Mouse (Mus musculus): ENCODE data around the gene Acot8.

- no peak for TF ChIP-seq CTCF (IDR thresholded peaks at IDR 0.05; ENCODE audit: low read depth)
- TF ChIP-seq EP300 (optimal IDR thresholded peaks at IDR 0.05), result no peak
Measured at GRCm38 (mm10) chr2:164748191-164748590, 56.5 kb downstream of the Acot8 start.
